Mouse (Mus musculus) urinary bladder, postnatal 4 days (tissue): ENCODE measurements around the gene Erbb3.

Source experiments
- DNase-seq, 2 experiments: peaks; one replicate each; pipeline ENCODE4 v3.0.0; 2021 to 2022; ENCODE audit warnings: low spot score in 2 of 2

Gene Erbb3

DNA sequence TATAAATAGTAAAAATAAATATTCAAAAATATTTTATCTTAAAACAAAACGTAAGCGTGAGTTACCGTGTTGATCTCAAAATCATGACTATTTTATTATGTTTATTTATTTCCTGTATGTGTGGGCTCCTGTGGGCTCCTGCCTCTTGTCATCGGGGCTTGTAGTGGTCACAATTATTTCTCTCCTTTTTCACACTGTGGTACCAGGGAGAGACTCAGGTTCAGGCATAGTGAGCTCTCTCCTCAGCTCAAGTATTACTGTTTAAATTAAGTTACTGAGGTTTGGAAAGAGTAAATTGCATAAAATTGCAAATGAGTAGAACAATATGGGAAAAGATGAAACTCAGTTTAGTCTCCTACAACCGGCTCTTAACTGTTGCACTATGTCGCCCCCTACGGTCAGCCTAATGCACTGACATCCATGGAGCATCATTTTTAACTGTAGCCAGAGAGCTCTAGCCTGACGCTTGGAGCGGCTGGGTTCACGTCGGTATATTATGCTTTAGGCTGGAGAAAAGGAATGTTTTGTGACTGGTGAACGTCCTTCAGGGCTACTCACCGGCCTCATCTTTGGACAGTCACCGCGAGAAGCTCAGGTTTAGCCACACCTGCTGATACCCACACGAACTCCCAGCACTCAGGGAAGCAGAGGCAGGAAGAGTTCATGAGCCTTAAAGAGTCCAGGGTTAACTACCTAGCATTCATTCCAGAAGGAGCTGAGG is 23.1 kb upstream of the Erbb3 start:
- peak; percentile 56 to 76 for DNase-seq

DNA sequence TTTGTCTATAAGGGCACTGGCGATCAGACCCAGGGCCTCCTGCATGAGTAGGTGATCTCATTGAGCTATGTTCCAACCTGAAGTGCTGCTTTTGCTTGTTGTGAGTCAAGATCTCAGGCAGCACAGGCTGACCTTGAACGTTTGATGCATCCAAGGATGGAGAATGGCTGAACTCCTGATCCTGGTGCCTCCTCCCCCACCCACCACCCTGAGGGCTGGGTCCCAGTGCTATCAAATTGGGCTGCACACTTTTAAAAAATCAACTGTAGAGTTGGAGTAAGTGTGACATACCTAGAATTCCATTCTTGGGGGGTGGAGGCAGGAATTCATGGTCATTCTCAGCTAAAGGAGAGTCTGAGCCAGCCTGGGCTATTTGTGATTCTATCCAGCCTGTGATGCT is 17.0 kb upstream of the Erbb3 start:
- no peak for DNase-seq

- no peak for DNase-seq
Measured at GRCm38 (mm10) chr10:128602470-128603128, 13.1 kb upstream of the Erbb3 start.

GRCm38 (mm10) chr10:128601499-128601898 is 12.0 kb upstream of the Erbb3 start:
- no peak for DNase-seq

GRCm38 (mm10) chr10:128598476-128598875 is 9.0 kb upstream of the Erbb3 start:
- DNase-seq, result no peak

GRCm38 (mm10) chr10:128592797-128593196 is 3.3 kb upstream of the Erbb3 start:
- no peak for DNase-seq

DNA sequence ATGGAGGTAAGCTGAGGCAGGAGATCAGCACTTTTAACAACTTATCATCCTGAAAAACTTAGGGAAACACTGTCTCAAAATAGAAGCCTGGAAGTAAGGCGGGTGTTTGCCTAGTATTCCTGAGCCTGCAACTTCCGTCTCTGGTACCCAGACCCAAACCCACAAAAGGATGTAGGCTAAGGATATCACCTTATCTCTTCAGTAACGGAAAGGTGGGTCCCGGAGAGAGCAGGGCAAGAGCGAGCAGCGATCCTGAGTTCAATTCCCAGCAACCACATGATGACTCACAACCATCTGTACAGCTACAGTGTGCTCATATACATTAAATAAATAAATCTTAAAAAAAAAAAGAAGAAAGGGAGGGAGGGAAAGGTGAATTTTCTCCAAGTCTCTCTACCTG is 2.0 kb upstream of the Erbb3 start:
- no peak for DNase-seq

- DNase-seq, result peak in 1 of 2 experiments; percentile 41
Measured at GRCm38 (mm10) chr10:128590193-128590690, 790 bp upstream of the Erbb3 start.

DNA sequence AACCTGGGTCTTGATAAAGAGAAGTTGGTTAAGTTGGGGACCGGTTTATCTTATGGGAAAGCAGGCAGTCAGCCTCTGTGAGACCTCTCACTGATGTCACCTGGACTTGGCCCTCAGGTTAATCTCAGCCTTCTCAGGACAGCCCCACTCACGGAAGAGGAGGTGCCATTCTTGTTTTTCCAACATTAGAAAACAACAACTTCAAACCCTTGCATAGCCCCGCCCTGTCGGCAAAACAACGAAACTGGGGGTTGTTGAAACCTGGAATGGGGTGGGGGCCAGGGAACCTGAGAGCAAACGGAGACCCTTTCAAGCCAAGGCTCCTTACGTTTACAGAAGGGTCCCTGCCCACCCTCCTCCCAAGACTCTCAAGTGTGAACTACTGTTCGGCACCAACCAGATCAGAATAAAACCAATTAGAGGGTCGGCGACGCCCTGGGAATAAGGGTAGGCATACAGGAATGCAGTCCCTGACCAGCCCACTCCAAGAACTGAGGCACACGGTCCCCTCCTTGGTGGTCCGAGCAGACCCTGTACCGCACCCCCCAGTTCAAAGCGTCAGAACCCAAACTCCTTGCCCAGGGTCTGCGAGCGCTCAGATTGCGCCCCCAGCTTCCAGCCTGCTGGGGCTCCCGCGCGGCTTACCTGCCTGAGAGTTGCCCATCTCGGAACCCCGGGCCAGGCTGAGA is 533 bp downstream of the Erbb3 start:
- DNase-seq, result no peak

DNA sequence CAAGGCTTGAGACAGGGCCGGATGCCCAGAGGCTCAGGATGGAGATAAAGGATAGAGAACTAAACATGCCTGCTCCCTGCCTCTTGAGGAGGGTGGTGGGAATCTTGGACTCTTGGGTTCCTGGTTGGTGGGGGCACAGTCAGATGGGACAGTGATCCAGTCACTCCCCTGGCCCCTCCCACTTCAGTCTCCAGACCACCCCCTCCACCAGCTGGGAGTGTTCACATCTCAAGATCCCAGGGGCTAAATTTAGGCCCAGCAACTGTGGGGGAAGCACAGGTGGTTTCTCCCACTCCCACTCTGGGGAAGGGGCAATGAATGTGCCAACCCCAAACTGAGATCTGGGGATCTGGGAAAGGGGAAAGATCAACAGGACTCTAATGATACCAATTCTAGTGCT is 1.3 kb downstream of the Erbb3 start:
- no peak for DNase-seq

DNA sequence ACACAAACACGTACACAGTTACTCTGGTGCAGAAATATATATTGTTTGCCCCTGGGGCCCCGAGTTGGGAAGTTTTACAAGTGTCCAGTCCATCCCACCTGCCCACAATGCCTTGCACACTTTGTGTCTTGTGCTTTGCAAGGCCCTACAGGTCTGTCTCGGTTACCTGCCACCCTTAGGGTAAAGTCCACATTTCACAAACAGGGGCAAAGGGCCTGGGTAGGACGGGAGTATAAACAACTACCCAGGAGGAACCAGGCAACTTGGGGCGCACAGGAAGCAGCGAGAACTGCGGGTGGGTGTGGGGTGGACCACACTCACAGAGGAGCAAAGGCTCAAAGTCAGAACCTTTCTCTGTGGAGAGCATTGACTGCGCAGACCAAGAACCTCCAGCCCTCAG is 1.8 kb downstream of the Erbb3 start:
- DNase-seq, result no peak

GRCm38 (mm10) chr10:128587120-128587519 is 2.3 kb downstream of the Erbb3 start:
- DNase-seq, result no peak

DNA sequence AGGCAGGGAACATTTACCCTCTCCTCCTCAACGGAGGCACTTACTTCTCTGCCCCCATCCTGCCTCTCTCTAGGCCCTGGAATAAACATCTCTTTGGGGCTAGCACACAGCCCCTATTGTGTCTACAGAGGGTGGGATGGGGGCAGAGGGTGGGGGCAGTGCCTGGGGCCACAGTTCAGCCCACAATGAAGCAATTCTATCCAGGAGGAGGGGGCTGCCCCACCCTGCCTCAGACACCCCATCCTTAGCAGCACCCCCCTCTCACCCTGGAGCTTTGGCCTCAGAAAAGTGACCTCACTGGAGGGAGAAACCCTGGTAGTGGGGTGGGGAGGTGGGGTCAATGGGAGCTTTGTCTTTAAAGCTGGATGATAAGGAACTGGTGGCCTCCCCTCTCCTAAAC is 2.9 kb downstream of the Erbb3 start:
- DNase-seq, result no peak

DNA sequence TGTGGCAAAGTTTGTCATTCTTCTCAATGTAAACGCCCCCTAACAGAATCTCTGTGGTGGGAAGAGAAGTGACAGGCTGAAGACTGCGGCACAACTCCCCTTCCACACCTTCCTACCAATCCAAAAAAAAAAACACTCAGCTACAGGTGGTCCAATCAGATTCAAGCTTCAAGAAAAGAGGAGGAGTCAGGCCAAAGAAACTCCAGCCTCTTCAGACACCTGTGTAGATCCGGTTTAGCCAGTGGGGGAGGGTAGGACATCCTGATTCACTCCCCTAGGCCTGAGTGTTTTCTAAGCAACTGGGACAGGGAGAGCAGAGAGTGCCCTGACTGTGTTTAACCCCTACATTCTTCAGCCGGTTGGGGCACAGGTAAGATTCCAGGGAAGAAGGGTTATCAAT is 5.1 kb downstream of the Erbb3 start:
- peak in 1 of 2 experiments; percentile 32 for DNase-seq

DNA sequence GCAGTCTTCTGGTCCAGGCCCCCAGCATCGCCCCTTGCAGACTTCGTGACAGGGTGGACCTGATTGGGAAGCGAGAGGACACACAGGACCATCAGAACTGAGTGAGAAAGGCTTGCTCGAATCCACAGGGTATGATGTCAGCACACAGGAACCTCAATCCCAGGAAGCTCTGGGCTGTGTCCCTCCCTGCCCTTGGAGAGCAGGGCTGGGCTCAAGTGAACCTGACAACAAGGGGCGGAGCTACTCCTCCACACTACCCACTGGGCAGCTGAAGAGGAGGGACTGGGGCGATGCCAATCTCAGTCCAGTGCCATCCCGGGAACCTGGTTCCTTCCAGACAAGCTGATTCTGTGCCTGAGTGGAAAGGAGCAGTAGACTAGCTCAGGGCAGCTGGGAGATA is 5.8 kb downstream of the Erbb3 start:
- DNase-seq, result peak in 1 of 2 experiments; percentile 43

DNA sequence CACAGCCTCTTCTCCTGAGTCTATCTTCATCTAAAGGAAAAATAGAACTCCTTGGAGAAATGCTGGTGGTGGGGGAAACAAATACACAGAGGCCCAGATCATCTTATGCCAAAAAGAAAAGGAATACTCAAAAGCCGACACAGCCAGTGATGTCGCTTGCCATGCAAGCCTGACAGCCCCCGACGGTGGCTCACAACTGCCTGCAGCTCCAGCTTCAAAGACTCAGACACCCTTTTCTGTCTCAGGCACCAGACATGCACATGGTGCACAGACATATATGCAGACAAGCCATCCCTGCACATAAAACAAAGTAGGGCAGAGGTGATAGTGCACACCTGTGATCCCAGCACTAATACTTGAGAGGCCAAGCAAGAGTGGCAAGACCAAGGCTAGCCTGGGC is 9.7 kb downstream of the Erbb3 start:
- no peak for DNase-seq

GRCm38 (mm10) chr10:128579298-128579697 is 10.2 kb downstream of the Erbb3 start:
- DNase-seq, result no peak

DNA sequence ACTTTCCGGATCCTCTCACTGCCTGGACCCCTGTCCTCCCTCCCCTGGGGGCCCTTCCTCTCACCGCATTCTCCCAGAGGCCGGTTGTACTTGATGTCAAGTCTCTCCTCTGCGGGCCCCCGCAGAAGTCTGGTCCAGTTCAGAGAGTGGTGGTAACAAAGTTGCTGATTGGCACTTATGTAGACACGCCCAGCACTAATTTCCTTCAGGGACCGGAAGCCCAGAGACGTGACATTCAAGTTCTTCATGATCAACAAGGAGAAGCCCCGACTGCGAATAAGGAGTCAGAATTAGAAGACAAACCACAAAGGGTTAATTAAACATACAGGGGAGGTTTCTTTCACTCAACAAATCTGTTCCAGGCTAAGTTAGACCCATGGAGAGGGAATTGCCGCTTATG is 11.1 kb downstream of the Erbb3 start:
- no peak for DNase-seq

- no peak for DNase-seq
Measured at GRCm38 (mm10) chr10:128575063-128575462, 14.4 kb downstream of the Erbb3 start.

DNA sequence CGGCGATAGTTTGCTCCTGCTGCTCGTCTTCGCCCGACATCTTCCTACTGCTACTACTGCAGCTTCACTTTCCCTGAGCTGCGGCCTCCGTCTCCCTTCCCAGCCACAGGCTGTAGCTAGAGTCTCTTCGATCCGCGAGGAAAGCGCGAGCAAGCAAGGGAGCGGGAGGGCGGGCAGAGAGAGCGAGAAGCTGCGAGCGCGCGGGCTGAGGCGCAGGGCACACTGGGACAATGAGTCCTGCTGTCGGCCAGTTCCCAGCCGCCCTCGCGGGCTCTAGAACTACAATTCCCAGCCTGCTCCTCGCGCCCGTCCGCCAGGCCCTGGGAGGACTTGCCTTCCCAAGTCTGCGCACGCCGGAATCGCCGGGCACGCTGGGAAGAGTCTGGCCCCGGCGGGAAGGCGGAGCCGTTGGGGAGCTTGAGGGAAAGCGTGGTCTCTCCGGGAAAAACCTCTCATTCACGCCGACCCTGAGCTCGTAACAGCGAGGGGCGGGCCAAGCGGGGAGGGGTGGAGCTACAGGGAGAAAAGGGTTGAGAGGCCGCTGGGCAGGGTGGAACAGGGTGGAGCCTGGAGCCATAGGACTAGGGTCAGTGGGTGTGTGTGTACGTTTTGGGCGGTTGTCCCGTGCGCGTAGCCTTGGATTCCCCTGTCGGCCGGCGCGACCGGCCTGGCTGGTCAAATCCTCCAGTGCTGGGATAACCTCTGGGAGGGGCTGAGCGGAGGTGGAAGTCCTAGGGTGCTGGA is 23.5 kb downstream of the Erbb3 start, which contains the start of gene Pa2g4:
Gene Pa2g4, minus strand, starts transcription at position 200 of the 744 bp plus-strand sequence.
- DNase-seq, result peak; percentile 99

GRCm38 (mm10) chr10:128565206-128565787 is 24.2 kb downstream of the Erbb3 start:
- no peak for DNase-seq

DNA sequence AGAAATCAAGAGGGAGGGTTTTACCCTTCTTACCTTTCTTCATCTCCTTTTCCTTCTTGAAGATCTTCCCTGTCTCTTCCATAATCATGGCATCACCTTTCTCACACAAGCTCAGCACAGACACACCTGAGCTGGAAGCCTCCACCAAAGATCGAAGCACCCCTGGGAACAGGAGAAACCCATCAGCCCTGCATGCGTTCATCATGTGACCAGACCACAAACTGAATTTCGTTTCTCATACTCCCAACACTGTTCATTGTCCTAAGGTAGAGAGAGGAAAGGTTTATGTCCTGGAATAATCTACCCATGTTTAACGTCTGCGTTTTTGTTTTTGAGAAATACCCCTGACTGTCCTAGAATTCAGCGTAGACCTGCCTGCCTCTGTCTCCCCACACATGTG is 25.9 kb downstream of the Erbb3 start:
- DNase-seq, result no peak
